Mouse (Mus musculus) forebrain, embryonic 13.5 days (tissue): ENCODE results near the gene Pigq. TPM values are rescaled to one million over a fixed set of nuclear protein-coding genes. Genes with fewer than 3 reads are reported as not detected.
A peak's percentile ranks its signal among the peaks of the same experiment; 100 is the strongest.

Source experiments
- ATAC-seq: fragments of 200-750 bp; cut with Nextera tagmentation; 2 replicates; pipeline ENCODE4 v1.8.0; 2017
- H3K27ac ChIP-seq: fragments of 300-500 bp; sonication (generic); 2 replicates; pipeline ENCODE4 v1.5.1; 2015; ENCODE audit warnings: inconsistent platforms, mild to moderate bottlenecking, moderate library complexity
- H3K27me3 ChIP-seq: fragments of 300-500 bp; sonication (generic); 2 replicates; pipeline ENCODE4 v1.6.1; 2015; ENCODE audit warnings: mild to moderate bottlenecking, inconsistent platforms
- H3K36me3 ChIP-seq: fragments of 300-500 bp; sonication (generic); 2 replicates; pipeline ENCODE4 v1.6.1; 2015; ENCODE audit warnings: mild to moderate bottlenecking, inconsistent platforms; ENCODE audit not compliant: poor library complexity, severe bottlenecking
- H3K4me1 ChIP-seq: fragments of 300-500 bp; sonication (generic); 2 replicates; pipeline ENCODE4 v1.6.1; 2015; ENCODE audit warnings: inconsistent platforms
- H3K4me2 ChIP-seq: fragments of 300-500 bp; sonication (generic); 2 replicates; pipeline ENCODE4 v1.6.1; 2015; ENCODE audit warnings: inconsistent platforms, mild to moderate bottlenecking, moderate library complexity
- H3K4me3 ChIP-seq: fragments of 300-500 bp; sonication (generic); 2 replicates; pipeline ENCODE4 v1.5.1; 2015; ENCODE audit warnings: mild to moderate bottlenecking, inconsistent platforms
- H3K9ac ChIP-seq: fragments of 300-500 bp; sonication (generic); 2 replicates; pipeline ENCODE4 v1.6.1; 2015; ENCODE audit warnings: mild to moderate bottlenecking, inconsistent platforms
- H3K9me3 ChIP-seq: fragments of 300-500 bp; sonication (generic); replicated peaks from 2 replicates; pipeline ENCODE4 v1.6.1; 2016; ENCODE audit warnings: inconsistent platforms
- WGBS: fragments of 180-500 bp; shearing (Covaris S2); methylation state at CpG from one replicate; pipeline ENCODE4 v1.1.7; 2015; 5-methylcytosine and 5-hydroxymethylcytosine counted together
- polyA plus RNA-seq: library from polyadenylated mRNA; unstranded; fragments of >200 nt; fragmentation: Nextera tagmentation; extraction: Ambion mirVana; gene quantifications from 2 replicates; pipeline ENCODE4 v1.2.1, GENCODE M21; 2015

Gene Pigq
- polyA plus RNA-seq, 1 experiment from 2014 or later = 45.0 TPM

- Histone ChIP-seq H3K27ac (no peak overlapping the region), H3K36me3 (peaks cover 40% of the 10 kb centered on the region), H3K4me1 (peaks cover 9% of the 10 kb centered on the region), H3K27me3 (peaks cover 29% of the 10 kb centered on the region), H3K4me3 (no peak overlapping the region), H3K4me2 (no peak overlapping the region), H3K9me3 (no peaks in the 10 kb centered on the region), H3K9ac (peak overlapping the region; percentile 12; the same call in 1 of the 2 replicates)
- no peak for ATAC-seq
- whole genome bisulfite sequencing = 76% methylated on average over 7 of the region's 7 CpGs
Observed at GRCm38 (mm10) chr17:25956201-25956600, 11.5 kb upstream of the Pigq start.

GRCm38 (mm10) chr17:25955736-25956135, 11.0 kb upstream of the Pigq start:
- peaks cover 34% of the 10 kb centered on the region for H3K27me3 ChIP-seq
- no peak overlapping the region for H3K4me3 ChIP-seq
- H3K9ac ChIP-seq = no peak overlapping the region
- no peaks in the 10 kb centered on the region for H3K9me3 ChIP-seq
- no peak for ATAC-seq
- H3K4me1 ChIP-seq = peaks cover 11% of the 10 kb centered on the region
- peaks cover 36% of the 10 kb centered on the region for H3K36me3 ChIP-seq
- WGBS = 66% methylated on average over 3 of the region's 3 CpGs
- H3K27ac ChIP-seq = no peak overlapping the region
- no peak overlapping the region for H3K4me2 ChIP-seq

GRCm38 (mm10) chr17:25954671-25955070, 9.9 kb upstream of the Pigq start:
- H3K27ac ChIP-seq = no peak overlapping the region
- peaks cover 11% of the 10 kb centered on the region for H3K4me1 ChIP-seq
- H3K36me3 ChIP-seq = peaks cover 25% of the 10 kb centered on the region
- 72% methylated on average over 2 of the region's 2 CpGs for WGBS
- no peak for ATAC-seq
- H3K27me3 ChIP-seq = peaks cover 45% of the 10 kb centered on the region
- H3K4me3 ChIP-seq = no peak overlapping the region
- no peak overlapping the region for H3K4me2 ChIP-seq
- H3K9ac ChIP-seq = no peak overlapping the region
- H3K9me3 ChIP-seq = no peaks in the 10 kb centered on the region

DNA sequence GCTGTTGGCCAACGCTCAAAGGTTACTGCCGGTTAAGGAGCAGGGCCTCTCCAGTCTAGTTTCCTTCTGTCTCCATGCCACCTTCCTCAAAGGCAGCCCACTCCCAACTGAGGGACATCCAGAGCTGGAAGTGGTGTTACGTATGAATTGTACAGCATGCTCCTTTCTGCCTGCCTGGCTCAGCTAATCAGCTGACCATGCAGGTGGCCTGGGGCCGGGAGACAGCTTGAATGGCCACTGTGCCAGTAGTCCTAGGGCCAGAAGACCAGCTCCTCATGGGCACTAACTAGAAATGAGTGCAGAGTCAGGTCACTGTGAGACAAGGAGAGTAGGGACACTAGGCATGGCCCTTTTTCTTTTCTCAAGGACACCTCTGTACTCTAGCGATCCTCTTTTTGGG, 8.4 kb upstream of the Pigq start:
- H3K36me3 ChIP-seq = peaks cover 10% of the 10 kb centered on the region; the same call in 1 of the 2 replicates
- 73% methylated on average over 5 of the region's 5 CpGs for WGBS
- no peak overlapping the region for H3K4me3 ChIP-seq
- H3K9ac ChIP-seq = no peak overlapping the region
- no peak for ATAC-seq
- peaks cover 47% of the 10 kb centered on the region for H3K27me3 ChIP-seq
- H3K27ac ChIP-seq = no peak overlapping the region
- H3K4me2 ChIP-seq = no peak overlapping the region
- H3K9me3 ChIP-seq = no peaks in the 10 kb centered on the region
- peaks cover 11% of the 10 kb centered on the region for H3K4me1 ChIP-seq

DNA sequence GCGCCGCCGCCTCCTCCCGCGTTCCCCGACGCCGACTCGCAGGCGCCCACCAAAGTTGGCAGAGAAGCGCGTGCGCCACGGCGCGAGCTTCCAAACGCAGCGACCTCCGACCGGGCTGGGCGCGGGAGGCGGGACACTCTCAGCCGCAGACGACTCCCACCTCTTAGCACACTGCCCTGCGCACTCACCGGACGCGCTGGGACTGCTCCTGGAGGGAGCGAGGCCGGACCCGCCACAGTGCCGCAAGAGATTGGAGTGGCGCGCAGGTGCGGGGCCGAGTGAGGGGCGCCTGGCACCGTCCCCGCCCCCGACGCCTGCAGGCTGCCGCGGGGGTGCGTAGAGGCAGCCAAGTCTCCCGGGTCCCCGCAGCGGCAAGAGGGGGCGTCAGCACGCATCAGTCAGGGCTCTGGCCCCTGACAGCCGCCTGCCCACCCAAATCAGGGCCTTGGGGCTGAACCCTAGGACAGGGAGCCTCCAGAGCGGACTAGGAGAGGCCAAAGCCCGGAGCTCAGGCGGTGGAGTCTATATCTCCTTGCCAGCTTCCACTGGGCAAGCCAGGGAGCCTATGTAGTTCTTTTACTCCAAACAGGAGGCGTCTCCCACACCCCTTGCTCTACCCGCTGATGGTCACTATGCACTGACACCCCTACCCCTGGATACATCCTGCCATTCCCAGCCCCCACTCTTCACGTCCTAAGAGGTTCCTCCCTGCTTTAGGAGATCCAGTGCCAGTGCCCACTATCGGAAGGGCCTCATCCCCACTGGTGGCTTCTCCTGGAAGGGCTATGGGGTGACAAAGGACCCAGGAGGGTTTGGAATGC, 7.3 kb upstream of the Pigq start, which contains the start of gene A930017K11Rik:
Gene A930017K11Rik (minus strand): TSS at position 763 of the 821 bp plus-strand sequence.
- Histone ChIP-seq H3K27ac (no peak within 1 kb of the TSS), H3K4me2 (peak within 1 kb of the TSS; percentile 57), H3K4me1 (peaks cover 11% of the 10 kb centered on the region), H3K4me3 (peak within 1 kb of the TSS; percentile 32), H3K36me3 (no peaks in the 10 kb centered on the region), H3K27me3 (peaks cover 47% of the 10 kb centered on the region), H3K9me3 (no peaks in the 10 kb centered on the region), H3K9ac (no peak within 1 kb of the TSS)
- ATAC-seq = no peak
- WGBS = 1% methylated on average over 58 of the region's 58 CpGs

DNA sequence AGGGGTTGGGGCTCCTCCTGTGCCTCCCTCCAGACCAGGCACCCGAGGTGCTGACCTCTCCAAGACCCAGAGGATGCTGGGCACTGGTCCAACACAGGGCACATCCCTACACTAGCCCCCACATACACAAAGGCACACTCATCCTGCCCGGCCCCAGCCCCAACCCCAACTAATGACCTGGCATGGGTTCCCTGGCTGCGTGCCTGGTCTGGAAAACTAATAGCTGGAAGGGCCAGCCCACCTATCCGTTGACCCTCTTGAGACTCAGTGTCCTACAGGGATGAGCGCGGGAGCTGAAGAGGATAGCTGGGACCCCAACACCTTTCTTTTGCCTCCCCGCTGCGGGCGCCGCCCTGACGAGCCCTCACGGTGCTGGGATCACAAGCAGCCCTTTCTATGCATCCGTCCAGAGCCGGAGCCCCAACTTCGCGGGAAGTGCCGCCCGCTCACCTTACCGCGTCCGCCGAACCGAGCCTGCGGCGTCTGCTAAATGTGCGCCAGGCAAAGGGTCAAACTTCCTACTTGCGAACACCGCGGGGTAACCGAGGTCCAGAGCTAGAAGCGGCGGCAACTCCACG, 6.6 kb upstream of the Pigq start:
- peaks cover 47% of the 10 kb centered on the region for H3K27me3 ChIP-seq
- H3K4me1 ChIP-seq = peaks cover 11% of the 10 kb centered on the region
- H3K36me3 ChIP-seq = no peaks in the 10 kb centered on the region
- no peaks in the 10 kb centered on the region for H3K9me3 ChIP-seq
- H3K27ac ChIP-seq = no peak overlapping the region
- under 1% methylated on average over 33 of the region's 33 CpGs for WGBS
- peak overlapping the region; percentile 32 for H3K4me3 ChIP-seq
- no peak overlapping the region for H3K9ac ChIP-seq
- no peak for ATAC-seq
- H3K4me2 ChIP-seq = peak overlapping the region; percentile 57

DNA sequence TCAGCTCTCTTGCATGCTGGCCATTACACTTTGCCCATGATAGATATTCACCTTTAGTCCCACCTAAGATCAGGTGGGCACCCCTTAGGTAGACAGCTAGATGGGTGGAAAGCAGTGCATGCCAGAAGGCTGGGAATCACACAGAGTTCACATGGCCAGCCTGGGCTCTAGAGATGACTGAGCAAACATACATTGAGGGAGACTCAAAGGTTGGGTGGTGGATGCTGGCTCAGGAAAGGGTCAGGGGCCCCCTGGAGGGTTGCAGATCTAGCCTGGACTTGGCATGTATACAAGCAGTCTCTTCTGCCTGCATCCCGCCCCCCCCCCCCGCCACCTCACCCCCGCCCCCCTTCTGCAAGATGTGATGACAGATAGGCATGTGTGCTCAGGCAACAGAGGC, 6.0 kb upstream of the Pigq start:
- H3K4me2 ChIP-seq = no peak overlapping the region

DNA sequence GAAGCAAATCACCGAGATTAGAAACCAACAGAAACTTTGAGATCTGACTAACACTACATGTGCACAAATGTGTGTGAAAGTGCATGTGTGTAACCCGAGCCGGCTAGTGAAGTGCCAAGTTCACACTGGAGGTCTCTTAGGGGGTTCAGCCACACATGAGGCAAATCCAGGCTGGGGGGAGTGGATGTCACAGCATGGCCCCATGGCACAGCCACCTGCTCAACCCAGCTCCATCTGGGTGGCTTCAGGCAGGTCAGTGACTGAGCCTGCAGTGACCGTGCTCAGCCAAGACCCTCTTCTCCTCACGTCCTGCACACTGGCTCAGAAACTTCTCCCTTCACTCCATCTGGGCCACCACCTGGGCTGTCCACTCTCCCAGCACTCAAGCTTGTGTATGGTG, 5.2 kb upstream of the Pigq start:
- Histone ChIP-seq H3K4me3 (no peak overlapping the region), H3K27me3 (peaks cover 47% of the 10 kb centered on the region)
- 79% methylated on average over 5 of the region's 5 CpGs for WGBS

More for the DNA sequence above, 6.0 kb upstream of the Pigq start:
- Histone ChIP-seq H3K36me3 (no peaks in the 10 kb centered on the region), H3K27ac (no peak overlapping the region), H3K4me3 (no peak overlapping the region), H3K9me3 (no peaks in the 10 kb centered on the region), H3K9ac (no peak overlapping the region), H3K4me1 (peaks cover 11% of the 10 kb centered on the region), H3K27me3 (peaks cover 47% of the 10 kb centered on the region)
- no peak for ATAC-seq
- 7% methylated on average over 3 of the region's 3 CpGs for WGBS

DNA sequence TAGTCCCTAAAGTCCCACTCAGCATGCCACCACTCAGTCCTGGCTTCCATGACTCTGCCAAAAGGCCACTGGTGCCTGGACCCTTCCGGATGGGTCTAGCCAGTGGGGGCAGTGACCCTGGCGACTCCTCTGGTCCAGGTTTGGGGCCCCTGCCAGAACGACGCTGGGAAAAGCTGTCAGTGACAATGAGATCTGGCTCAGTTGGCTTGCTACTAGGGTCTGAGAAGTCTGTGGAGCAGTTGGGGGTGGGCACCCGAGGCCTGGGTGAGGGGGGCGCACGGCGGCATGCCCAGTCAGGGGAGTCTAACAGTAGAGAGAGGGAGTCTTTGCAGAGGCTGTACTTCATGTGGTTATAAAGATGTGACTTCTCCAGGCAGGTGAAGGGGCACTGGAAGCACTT, 3.3 kb upstream of the Pigq start:
- no peak overlapping the region for H3K4me2 ChIP-seq
- no peaks in the 10 kb centered on the region for H3K36me3 ChIP-seq
- peaks cover 11% of the 10 kb centered on the region for H3K4me1 ChIP-seq
- 78% methylated on average over 8 of the region's 8 CpGs for WGBS
- no peak overlapping the region for H3K9ac ChIP-seq
- ATAC-seq = no peak
- H3K27me3 ChIP-seq = peaks cover 36% of the 10 kb centered on the region
- H3K27ac ChIP-seq = no peak overlapping the region
- no peaks in the 10 kb centered on the region for H3K9me3 ChIP-seq
- no peak overlapping the region for H3K4me3 ChIP-seq

More for the DNA sequence above, 5.2 kb upstream of the Pigq start:
- no peak overlapping the region for H3K9ac ChIP-seq
- no peak overlapping the region for H3K27ac ChIP-seq
- H3K9me3 ChIP-seq = no peaks in the 10 kb centered on the region
- peaks cover 11% of the 10 kb centered on the region for H3K4me1 ChIP-seq
- ATAC-seq = no peak
- no peaks in the 10 kb centered on the region for H3K36me3 ChIP-seq
- no peak overlapping the region for H3K4me2 ChIP-seq

DNA sequence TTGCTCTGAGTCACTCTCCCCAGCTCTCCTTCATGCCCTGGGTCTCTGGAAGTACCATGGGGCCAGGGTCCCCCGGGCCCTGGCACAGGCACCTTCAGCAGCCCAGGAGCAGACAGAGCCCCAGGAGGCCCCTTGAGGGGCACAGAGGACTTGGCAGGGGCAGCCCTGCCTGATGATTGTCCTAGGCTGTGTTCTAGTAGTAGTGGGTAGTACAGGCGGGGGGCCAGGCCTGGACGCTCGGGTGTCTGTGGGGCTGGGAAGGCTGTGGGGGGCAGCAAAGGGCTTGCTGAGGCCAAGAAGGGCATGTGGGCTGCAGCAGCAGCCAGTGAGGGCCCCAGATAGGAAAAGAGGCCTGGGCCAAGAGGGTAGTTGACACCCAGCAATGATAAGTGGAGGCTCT, 2.8 kb upstream of the Pigq start:
- H3K9me3 ChIP-seq = no peaks in the 10 kb centered on the region
- no peak overlapping the region for H3K9ac ChIP-seq
- no peak overlapping the region for H3K27ac ChIP-seq
- H3K4me3 ChIP-seq = no peak overlapping the region
- H3K36me3 ChIP-seq = no peaks in the 10 kb centered on the region
- peaks cover 11% of the 10 kb centered on the region for H3K4me1 ChIP-seq
- no peak for ATAC-seq
- H3K4me2 ChIP-seq = no peak overlapping the region
- peaks cover 32% of the 10 kb centered on the region for H3K27me3 ChIP-seq
- WGBS = 87% methylated on average over 4 of the region's 4 CpGs

- Histone ChIP-seq H3K9me3 (no peaks in the 10 kb centered on the region), H3K36me3 (no peaks in the 10 kb centered on the region), H3K4me3 (no peak overlapping the region), H3K4me1 (peaks cover 13% of the 10 kb centered on the region), H3K9ac (no peak overlapping the region), H3K27ac (no peak overlapping the region), H3K4me2 (no peak overlapping the region), H3K27me3 (peaks cover 25% of the 10 kb centered on the region)
- WGBS = 77% methylated on average over 8 of the region's 8 CpGs
- no peak for ATAC-seq
Observed at GRCm38 (mm10) chr17:25946891-25947290, 2.2 kb upstream of the Pigq start.

DNA sequence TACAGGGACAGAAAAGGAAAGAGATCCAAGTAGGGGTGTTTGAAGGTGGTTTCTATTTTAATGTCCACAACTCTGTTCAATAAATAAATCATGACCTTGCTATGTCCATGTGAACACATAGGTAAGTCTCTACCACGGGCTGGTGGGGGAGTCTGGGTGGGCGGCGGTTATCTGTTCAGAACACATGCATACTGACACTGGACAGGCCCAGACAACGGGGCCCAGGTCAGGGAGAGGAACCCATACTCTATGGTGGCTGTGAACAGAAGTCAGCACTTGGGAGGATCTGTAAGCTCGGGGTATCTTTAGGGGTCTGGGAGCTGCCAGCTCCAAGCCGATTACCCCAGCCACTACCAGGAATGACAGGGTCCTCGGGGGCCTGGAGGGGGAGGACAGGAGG, 1.6 kb upstream of the Pigq start:
- Histone ChIP-seq H3K36me3 (no peaks in the 10 kb centered on the region), H3K27ac (no peak overlapping the region), H3K27me3 (peaks cover 19% of the 10 kb centered on the region), H3K9me3 (no peaks in the 10 kb centered on the region), H3K9ac (no peak overlapping the region), H3K4me3 (no peak overlapping the region), H3K4me1 (peaks cover 8% of the 10 kb centered on the region), H3K4me2 (no peak overlapping the region)
- ATAC-seq = no peak
- WGBS = 78% methylated on average over 7 of the region's 7 CpGs
